Mouse (Mus musculus) erythroblast, embryonic 14.5 days (primary cell): ENCODE data around the gene Tmem205. TPM values are rescaled to one million over a fixed set of nuclear protein-coding genes. Genes with fewer than 3 reads are reported as not detected.

ENCODE experiments used
- H3K27me3 ChIP-seq: 2 replicates; pipeline ENCODE4 v1.6.1; 2012; ENCODE audit warnings: inconsistent platforms; ENCODE audit not compliant: control insufficient read depth
- H3K36me3 ChIP-seq: 2 replicates; pipeline ENCODE4 v1.6.1; 2012; ENCODE audit warnings: mild to moderate bottlenecking, inconsistent platforms; ENCODE audit not compliant: control insufficient read depth
- H3K4me1 ChIP-seq: 2 replicates; pipeline ENCODE4 v1.6.1; 2012; ENCODE audit warnings: inconsistent platforms; ENCODE audit not compliant: control insufficient read depth
- H3K4me3 ChIP-seq: replicated peaks from 2 replicates; pipeline ENCODE3; 2012; ENCODE audit warnings: moderate library complexity, mild to moderate bottlenecking, inconsistent platforms
- H3K9me3 ChIP-seq: 2 replicates; pipeline ENCODE4 v1.6.1; 2012; ENCODE audit warnings: low read length, inconsistent platforms, mixed read lengths; ENCODE audit not compliant: control insufficient read depth
- GATA1 ChIP-seq: IDR thresholded peaks from 2 replicates; pipeline ENCODE4 v1.6.1; 2012; ENCODE audit warnings: low read length, inconsistent platforms, mixed read lengths
- TAL1 ChIP-seq: IDR thresholded peaks from 3 replicates; pipeline ENCODE4 v1.6.1; 2012; ENCODE audit warnings: low read length, inconsistent platforms, mixed read lengths
- polyA plus RNA-seq: library from polyadenylated mRNA; stranded (reverse); fragments of >175 nt; gene quantifications from 2 replicates; pipeline ENCODE4 v1.2.3, GENCODE M21; 2012

Tmem205 gene
- polyA plus RNA-seq, 1 experiment, result 0.10 TPM

DNA sequence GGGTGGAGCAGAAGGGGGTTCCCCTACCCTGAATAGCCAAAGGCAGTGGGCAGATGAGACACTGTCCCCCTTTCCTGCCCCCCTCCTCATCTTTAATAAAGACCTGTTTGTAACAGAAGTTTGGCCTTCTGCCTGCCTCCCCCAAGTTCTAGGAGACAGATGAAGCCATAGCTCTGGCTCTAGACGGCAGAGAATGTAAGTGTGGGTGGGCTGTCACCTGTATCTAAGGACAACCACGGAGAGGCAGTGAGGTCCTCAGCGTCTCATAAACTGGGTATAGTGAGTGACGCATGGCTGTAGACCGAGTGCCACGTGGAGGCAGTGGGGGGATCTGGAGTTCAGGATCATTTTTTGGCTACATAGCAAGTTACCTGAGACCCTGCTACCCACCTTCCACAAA is 21.4 kb upstream of the Tmem205 start:
- peaks cover 32% of the 10 kb centered on the region for H3K27me3 ChIP-seq
- TF ChIP-seq GATA1, result no peak
- TF ChIP-seq TAL1, result no peak
- H3K4me3 ChIP-seq, result no peak overlapping the region
- H3K9me3 ChIP-seq, result peaks cover 4% of the 10 kb centered on the region; the same call in 1 of the 2 replicates
- no peaks in the 10 kb centered on the region for H3K36me3 ChIP-seq
- H3K4me1 ChIP-seq, result peaks cover 16% of the 10 kb centered on the region

DNA sequence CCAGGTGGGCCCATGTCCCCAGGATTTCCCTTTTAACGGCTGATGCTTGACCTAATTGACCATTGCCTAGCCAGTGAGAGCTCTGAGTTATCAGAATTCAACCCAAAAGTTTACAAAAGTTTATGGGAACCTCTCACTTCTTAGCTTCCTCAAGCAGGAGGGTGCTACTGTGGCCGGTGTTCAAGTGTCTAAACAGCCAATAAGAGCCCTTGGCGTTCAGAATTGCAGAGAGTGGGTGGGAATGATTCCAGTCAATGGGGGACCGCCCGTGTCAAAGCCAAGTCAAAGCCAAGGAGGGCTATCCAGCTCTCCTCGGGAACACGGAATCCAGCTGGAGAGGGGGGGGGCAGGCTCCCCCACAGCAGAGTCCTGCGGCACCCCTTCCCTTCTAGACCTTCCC is 20.8 kb upstream of the Tmem205 start:
- Histone ChIP-seq H3K36me3 (no peaks in the 10 kb centered on the region), H3K27me3 (peaks cover 37% of the 10 kb centered on the region), H3K9me3 (peaks cover 10% of the 10 kb centered on the region), H3K4me3 (no peak overlapping the region), H3K4me1 (peaks cover 16% of the 10 kb centered on the region)
- TF ChIP-seq GATA1 (no peak), TAL1 (no peak)

DNA sequence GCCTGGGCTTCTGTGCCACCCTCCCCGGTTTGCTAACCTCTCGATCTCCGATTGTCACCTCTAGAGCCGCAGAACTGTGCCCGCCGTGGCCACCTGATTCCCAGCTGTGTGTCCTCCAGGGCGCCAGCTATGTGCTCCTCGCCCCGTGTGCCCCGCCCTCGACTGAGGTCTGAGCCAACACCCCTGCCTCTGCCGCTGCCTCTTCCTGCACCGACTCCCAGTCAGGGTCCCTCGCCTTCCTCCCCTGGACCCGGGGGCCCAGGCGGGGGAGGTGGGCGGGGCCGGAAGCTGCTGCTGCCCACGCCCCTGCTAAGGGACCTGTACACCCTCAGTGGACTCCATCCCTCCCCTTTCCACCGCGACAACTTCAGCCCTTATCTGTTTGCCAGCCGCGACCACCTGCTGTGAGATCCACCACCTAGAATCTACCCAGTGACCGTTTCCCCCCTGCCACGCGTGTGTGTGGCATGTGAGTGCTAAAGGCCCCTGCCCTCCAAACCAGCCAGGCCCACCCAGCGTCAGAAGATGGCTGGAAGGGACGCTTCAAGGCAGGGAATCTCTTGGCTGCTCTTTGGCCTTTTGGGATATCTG is 20.3 kb upstream of the Tmem205 start:
- Histone ChIP-seq H3K27me3 (peaks cover 38% of the 10 kb centered on the region), H3K4me3 (no peak overlapping the region)

DNA sequence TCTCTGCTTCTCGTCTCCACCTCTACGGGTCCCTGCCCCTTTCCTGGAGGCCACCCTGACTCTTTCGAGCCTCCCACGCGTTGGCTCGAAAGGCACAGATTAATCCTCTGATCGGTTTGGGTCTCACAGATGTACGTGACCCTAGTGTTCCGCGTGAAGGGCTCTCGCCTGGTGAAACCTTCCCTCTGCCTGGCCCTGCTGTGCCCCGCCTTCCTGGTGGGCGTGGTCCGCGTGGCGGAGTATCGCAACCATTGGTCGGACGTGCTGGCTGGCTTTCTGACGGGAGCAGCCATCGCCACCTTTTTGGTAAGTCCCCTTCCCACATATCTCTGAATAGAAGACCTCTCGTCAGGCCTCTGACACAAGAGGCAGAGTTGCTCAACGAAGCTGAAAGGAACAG is 16.9 kb upstream of the Tmem205 start:
- peaks cover 16% of the 10 kb centered on the region for H3K4me1 ChIP-seq
- no peaks in the 10 kb centered on the region for H3K36me3 ChIP-seq
- peaks cover 38% of the 10 kb centered on the region for H3K27me3 ChIP-seq
- TF ChIP-seq GATA1 (no peak), TAL1 (no peak)
- H3K9me3 ChIP-seq, result peaks cover 8% of the 10 kb centered on the region
- H3K4me3 ChIP-seq, result no peak overlapping the region

More for the DNA sequence above, 20.3 kb upstream of the Tmem205 start:
- H3K9me3 ChIP-seq, result peaks cover 10% of the 10 kb centered on the region
- no peaks in the 10 kb centered on the region for H3K36me3 ChIP-seq
- no peak for TF ChIP-seq GATA1
- no peak for TF ChIP-seq TAL1
- peaks cover 16% of the 10 kb centered on the region for H3K4me1 ChIP-seq

DNA sequence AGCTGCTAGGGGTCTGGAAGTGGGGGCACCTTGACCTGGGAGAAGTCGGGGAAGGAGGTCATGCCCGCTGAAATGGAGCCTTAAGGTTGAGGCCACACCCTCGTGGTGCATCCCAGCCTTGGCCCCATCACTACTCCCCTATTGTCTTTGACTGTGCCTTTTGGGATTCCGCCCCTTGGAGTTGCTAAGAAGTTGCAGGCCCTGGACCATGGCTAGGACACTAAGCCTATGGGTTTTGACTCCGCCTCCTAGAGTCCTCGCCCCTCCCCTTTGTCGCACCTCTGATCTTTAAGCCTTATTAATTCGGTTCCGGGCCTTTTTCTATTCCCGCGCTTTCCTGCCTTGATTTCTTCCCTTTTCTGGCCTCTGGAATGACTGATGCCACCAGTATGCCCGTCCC is 16.3 kb upstream of the Tmem205 start:
- H3K4me3 ChIP-seq, result no peak overlapping the region
- TF ChIP-seq TAL1, result no peak
- TF ChIP-seq GATA1, result no peak
- H3K9me3 ChIP-seq, result peaks cover 8% of the 10 kb centered on the region
- peaks cover 16% of the 10 kb centered on the region for H3K4me1 ChIP-seq
- H3K36me3 ChIP-seq, result no peaks in the 10 kb centered on the region
- H3K27me3 ChIP-seq, result peaks cover 32% of the 10 kb centered on the region

DNA sequence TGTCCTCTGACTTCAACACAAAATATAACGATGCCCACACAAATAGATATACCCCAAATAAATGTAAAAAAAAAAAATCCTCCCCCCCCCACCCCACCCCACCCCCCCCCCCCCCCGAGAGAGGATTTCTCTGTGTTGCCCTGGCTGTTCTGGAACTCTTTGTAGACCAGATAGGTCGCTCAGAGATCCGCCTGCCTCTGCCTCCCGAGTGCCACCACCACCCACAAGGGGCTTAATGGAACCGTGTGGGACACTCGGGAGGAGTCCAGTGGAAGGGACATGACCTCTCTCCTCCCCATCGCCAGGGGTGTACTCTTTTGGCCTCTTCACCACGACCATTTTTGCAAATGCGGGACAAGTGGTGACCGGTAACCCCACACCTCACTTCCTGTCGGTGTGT is 15.7 kb upstream of the Tmem205 start:
- TF ChIP-seq GATA1, result no peak
- TF ChIP-seq TAL1, result no peak
- H3K9me3 ChIP-seq, result peaks cover 8% of the 10 kb centered on the region
- H3K36me3 ChIP-seq, result no peaks in the 10 kb centered on the region
- H3K4me1 ChIP-seq, result peaks cover 16% of the 10 kb centered on the region
- H3K27me3 ChIP-seq, result peaks cover 26% of the 10 kb centered on the region
- no peak overlapping the region for H3K4me3 ChIP-seq

DNA sequence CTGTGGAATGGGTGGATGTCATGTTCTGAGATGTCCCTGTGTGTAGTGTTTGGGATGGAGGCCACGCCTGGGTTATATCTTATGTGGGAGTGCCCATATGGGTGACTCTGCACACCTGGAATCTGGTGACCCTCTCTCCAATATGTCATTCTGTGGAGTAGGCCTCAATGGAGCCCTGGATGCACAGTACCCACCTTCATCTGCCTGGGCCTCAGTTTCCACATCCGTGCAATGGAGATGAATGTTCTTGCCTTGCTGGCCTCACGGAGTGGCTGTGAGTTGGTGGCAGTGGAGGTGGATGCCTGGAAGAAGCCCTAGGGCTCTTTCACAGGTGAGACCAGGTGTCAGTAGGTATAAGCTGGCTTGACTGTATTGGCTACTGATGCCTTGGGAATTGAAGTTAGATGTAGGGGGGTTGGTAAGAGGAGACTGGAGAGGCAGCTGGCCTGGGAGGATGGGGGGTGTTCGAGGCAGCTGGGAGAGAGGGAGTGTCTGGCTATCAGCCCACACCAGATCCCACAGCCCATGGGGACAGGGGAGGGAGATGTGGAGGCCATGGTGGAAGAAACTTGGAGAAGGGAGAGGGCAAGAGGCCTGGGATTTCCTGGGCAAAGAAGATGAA is 11.0 kb upstream of the Tmem205 start:
- peaks cover 14% of the 10 kb centered on the region for H3K4me1 ChIP-seq
- H3K9me3 ChIP-seq, result peaks cover 3% of the 10 kb centered on the region
- H3K27me3 ChIP-seq, result peaks cover 26% of the 10 kb centered on the region
- H3K4me3 ChIP-seq, result no peak overlapping the region
- TF ChIP-seq GATA1 (no peak), TAL1 (no peak)
- no peaks in the 10 kb centered on the region for H3K36me3 ChIP-seq

DNA sequence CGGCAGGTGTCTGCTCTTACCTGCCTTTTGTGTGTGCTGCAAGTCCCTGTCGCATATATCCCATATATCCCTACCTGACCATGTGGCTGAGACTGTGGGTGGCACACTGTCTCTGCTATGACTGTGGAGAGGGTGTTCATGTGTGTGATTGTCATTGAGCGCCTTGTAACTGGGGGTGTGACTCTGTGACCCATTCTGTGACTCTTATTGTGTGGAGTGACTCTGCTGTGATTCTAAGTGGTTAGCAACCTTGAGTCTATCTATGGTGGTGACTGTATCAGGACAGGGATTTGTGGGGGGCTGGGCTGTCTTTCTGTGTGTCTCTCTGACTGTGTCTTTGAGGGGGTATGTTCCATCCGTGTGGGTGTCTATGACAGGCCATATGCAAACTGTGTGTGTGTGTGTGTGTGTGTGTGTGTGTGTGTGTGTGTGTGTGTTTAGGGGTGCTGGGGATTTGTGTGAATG is 10.4 kb upstream of the Tmem205 start:
- Histone ChIP-seq H3K27me3 (peaks cover 25% of the 10 kb centered on the region), H3K4me1 (peaks cover 19% of the 10 kb centered on the region), H3K36me3 (no peaks in the 10 kb centered on the region), H3K9me3 (no peaks in the 10 kb centered on the region), H3K4me3 (no peak overlapping the region)
- no peak for TF ChIP-seq GATA1
- no peak for TF ChIP-seq TAL1

DNA sequence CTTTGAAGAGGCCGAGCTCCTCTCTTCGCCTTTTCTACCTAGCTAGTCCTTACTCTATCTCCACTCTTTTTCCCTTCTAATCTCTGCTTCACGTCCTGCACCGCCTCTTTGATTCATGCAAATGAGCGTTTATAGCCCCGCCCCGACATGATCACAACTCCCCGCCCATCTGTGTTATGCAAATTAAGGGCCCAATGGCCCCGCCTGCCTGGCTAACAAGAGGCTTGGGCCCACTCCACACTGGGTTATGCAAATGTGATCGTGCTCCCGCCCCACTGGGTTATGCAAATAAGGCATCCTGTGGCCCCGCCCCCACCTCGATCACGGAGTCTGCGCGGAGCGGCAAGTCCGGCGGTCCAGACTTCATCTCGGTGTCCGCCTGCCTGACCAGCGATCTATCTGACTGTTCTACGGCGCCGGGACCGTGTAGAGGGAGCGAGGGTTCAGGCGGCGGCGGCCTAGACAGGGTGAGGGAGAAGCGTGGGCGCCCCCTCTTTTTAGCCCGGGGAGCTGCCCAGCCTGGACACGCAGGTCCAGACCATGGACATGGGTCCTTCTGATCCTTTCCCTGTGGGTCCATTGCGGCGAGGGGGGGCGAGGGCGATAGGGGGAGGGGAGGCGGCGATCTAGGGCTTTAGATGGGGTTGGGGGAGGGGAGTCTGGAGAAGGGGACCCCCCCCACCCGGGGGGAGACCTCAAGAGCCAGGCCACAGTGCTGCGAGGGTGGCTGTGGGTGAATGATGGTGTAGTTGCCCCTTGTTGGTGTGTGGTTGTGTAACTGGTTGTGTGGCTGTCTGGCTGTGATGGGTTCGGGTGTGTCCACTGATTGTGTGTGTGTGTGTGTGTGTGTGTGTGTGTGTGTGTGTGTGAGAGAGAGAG is 9.6 kb upstream of the Tmem205 start, which contains the start of gene Plppr2:
Plppr2 (plus strand) TSS at position 342 of the 879 bp plus-strand sequence.
- H3K4me1 ChIP-seq, result peaks cover 22% of the 10 kb centered on the region
- H3K27me3 ChIP-seq, result peaks cover 25% of the 10 kb centered on the region
- no peak for TF ChIP-seq GATA1
- no peak for TF ChIP-seq TAL1
- no peaks in the 10 kb centered on the region for H3K36me3 ChIP-seq
- peak within 1 kb of the TSS; percentile 52 for H3K4me3 ChIP-seq
- H3K9me3 ChIP-seq, result no peaks in the 10 kb centered on the region
